Mouse (Mus musculus) G1E (cell line): ENCODE data around the gene Plagl2.
A peak's percentile ranks its signal among the peaks of the same experiment; 100 is the strongest.

Source experiments
- CTCF ChIP-seq: IDR thresholded peaks from 2 replicates; pipeline ENCODE4 v1.5.1; 2012; ENCODE audit warnings: low read depth, low read length, inconsistent platforms, mixed read lengths
- GATA2 ChIP-seq: IDR thresholded peaks from 2 replicates; pipeline ENCODE4 v1.6.1; 2012; ENCODE audit warnings: low read depth, low read length, inconsistent platforms, borderline replicate concordance
- POLR2AphosphoS5 ChIP-seq: IDR thresholded peaks from 2 replicates; pipeline ENCODE4 v1.6.1; 2012; ENCODE audit warnings: low read depth, low read length, inconsistent platforms; ENCODE audit not compliant: insufficient replicate concordance
- TAL1 ChIP-seq: conservative IDR thresholded peaks from 2 replicates; pipeline ENCODE4 v1.6.1; 2012; ENCODE audit warnings: low read depth, low read length, inconsistent platforms, mixed read lengths

- TF ChIP-seq CTCF (no peak), POLR2AphosphoS5 (no peak), TAL1 (peak; percentile 8; the same call in 1 of the 2 replicates), GATA2 (no peak)
Observed at GRCm38 (mm10) chr2:153225595-153225953, 15.7 kb downstream of the Plagl2 start.
